Mouse (Mus musculus) brain, embryonic 14.5 days (tissue): ENCODE measurements around the gene Cdh13.

Experiments
- CTCF ChIP-seq: fragments of 200-500 bp; IDR thresholded peaks from 2 replicates; pipeline ENCODE4 v1.5.1; 2012; ENCODE audit warnings: inconsistent platforms, mild to moderate bottlenecking, moderate library complexity, borderline replicate concordance; ENCODE audit not compliant: insufficient read depth, insufficient read length; ENCODE audit errors: extremely low read depth
- POLR2A ChIP-seq: fragments of 200-500 bp; IDR thresholded peaks from 2 replicates; pipeline ENCODE4 v1.6.1; 2012; ENCODE audit warnings: mild to moderate bottlenecking, inconsistent platforms, borderline replicate concordance; ENCODE audit not compliant: poor library complexity, insufficient read depth, insufficient read length, severe bottlenecking; ENCODE audit errors: extremely low read depth

DNA sequence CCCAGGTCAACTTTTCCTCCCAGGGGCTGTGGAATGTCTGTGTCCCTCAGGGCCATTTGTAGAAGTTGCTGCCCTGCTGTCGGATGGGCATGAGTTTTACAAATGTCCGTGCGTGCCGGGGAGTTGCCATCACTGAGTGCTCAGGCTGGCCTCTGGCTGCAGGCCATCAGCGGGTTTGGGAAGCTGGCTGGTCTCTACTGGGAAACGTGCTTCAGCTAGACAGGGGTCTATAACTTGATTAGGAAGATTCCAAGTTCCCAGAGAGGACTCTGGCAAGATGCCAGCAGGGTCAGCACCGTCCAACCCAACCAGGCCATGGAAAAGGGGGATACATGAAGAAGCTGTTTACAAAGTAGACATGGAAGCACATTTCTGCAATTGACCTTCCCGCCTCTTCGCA lies 163.0 kb downstream of the Cdh13 start:
- TF ChIP-seq CTCF (no peak), POLR2A (no peak)
